Mouse (Mus musculus) forebrain, postnatal 0 days (tissue): Measurements from ENCODE around the gene Hspb9. TPM values are rescaled to one million over a fixed set of nuclear protein-coding genes. Genes with fewer than 3 reads are reported as not detected.

ENCODE experiments used
- ATAC-seq: fragments of 200-750 bp; cut with Nextera tagmentation; 2 replicates; pipeline ENCODE4 v1.8.0; 2017; ENCODE audit warnings: mild to moderate bottlenecking, moderate library complexity
- DNase-seq: peaks from one replicate; pipeline ENCODE4 v3.0.0-alpha.2; 2015
- H3K27ac ChIP-seq: fragments of 300-500 bp; sonication (generic); 2 replicates; pipeline ENCODE4 v1.5.1; 2014; ENCODE audit warnings: low read depth, mild to moderate bottlenecking, antibody characterized with exemption, low read length, moderate library complexity, mixed read lengths
- H3K27me3 ChIP-seq: fragments of 300-500 bp; sonication (generic); 2 replicates; pipeline ENCODE4 v1.6.1; 2014; ENCODE audit warnings: mild to moderate bottlenecking, low read length, mixed read lengths; ENCODE audit not compliant: insufficient read depth
- H3K36me3 ChIP-seq: fragments of 300-500 bp; sonication (generic); 2 replicates; pipeline ENCODE4 v1.6.1; 2014; ENCODE audit warnings: mild to moderate bottlenecking, moderate library complexity; ENCODE audit not compliant: insufficient read depth
- H3K4me1 ChIP-seq: fragments of 300-500 bp; sonication (generic); 2 replicates; pipeline ENCODE4 v1.6.1; 2014; ENCODE audit warnings: antibody characterized with exemption; ENCODE audit not compliant: insufficient read depth
- H3K4me2 ChIP-seq: fragments of 300-500 bp; sonication (generic); 2 replicates; pipeline ENCODE4 v1.6.1; 2014; ENCODE audit warnings: low read depth, mild to moderate bottlenecking, moderate library complexity
- H3K4me3 ChIP-seq: fragments of 300-500 bp; sonication (generic); 2 replicates; pipeline ENCODE4 v1.5.1; 2014; ENCODE audit warnings: low read depth, low read length, mixed read lengths
- H3K9ac ChIP-seq: fragments of 300-500 bp; sonication (generic); 2 replicates; pipeline ENCODE4 v1.6.1; 2014; ENCODE audit warnings: mild to moderate bottlenecking
- H3K9me3 ChIP-seq: fragments of 300-500 bp; sonication (generic); 2 replicates; pipeline ENCODE4 v1.6.1; 2016; ENCODE audit warnings: low read length
- CTCF ChIP-seq: sonication (generic); IDR thresholded peaks from 2 replicates; pipeline ENCODE4 v1.5.1; 2016; ENCODE audit warnings: antibody characterized with exemption, control low read depth, low read depth
- WGBS: fragments of 180-500 bp; shearing (Covaris S2); extraction: QIAGEN DNeasy Blood & Tissue Kit; methylation state at CpG from one replicate; pipeline ENCODE4 v1.1.7; 2014; 5-methylcytosine and 5-hydroxymethylcytosine counted together
- polyA plus RNA-seq: library from polyadenylated mRNA; unstranded; fragments of >200 nt; fragmentation: Nextera tagmentation; extraction: Ambion mirVana; gene quantifications from 2 replicates; pipeline ENCODE4 v1.2.1, GENCODE M21; 2015
- total RNA-seq: library from RNA; depleted of rRNA; stranded (reverse); fragments of >200 nt; gene quantifications from 2 replicates; pipeline ENCODE4 v1.2.3, GENCODE M21; 2014

Hspb9 gene
- total and polyA plus RNA-seq, 2 experiments from 2014 or later, result 0.22 TPM; not detected in 1

GRCm38 (mm10) chr11:100721254-100721653, 7.6 kb downstream of the Hspb9 start:
- Histone ChIP-seq H3K4me1 (0 out of 2 replicates have a peak, but pooled peaks cover 3% of the 10 kb centered on the region), H3K27me3 (no peaks in the 10 kb centered on the region), H3K36me3 (peaks cover 28% of the 10 kb centered on the region), H3K4me3 (no peak overlapping the region), H3K9me3 (no peaks in the 10 kb centered on the region), H3K4me2 (no peak overlapping the region), H3K9ac (no peak overlapping the region), H3K27ac (peak overlapping the region; percentile 29; the same call in 1 of the 2 replicates)
- no peak for DNase-seq
- TF ChIP-seq CTCF, result no peak
- no peak for ATAC-seq
- 45% methylated on average over 4 of the region's 4 CpGs for WGBS

- no peaks in the 10 kb centered on the region for H3K9me3 ChIP-seq
- no peak for ATAC-seq
- H3K4me1 ChIP-seq, result 0 out of 2 replicates have a peak, but pooled peaks cover 3% of the 10 kb centered on the region
- no peak overlapping the region for H3K4me3 ChIP-seq
- no peak overlapping the region for H3K9ac ChIP-seq
- H3K27ac ChIP-seq, result no peak overlapping the region
- H3K27me3 ChIP-seq, result no peaks in the 10 kb centered on the region
- H3K36me3 ChIP-seq, result peaks cover 21% of the 10 kb centered on the region
- DNase-seq, result no peak
- H3K4me2 ChIP-seq, result no peak overlapping the region
- WGBS, result 59% methylated on average over 8 of the region's 8 CpGs
- no peak for TF ChIP-seq CTCF
Measured at GRCm38 (mm10) chr11:100721776-100722492, 8.3 kb downstream of the Hspb9 start.

GRCm38 (mm10) chr11:100722493-100723028, 8.9 kb downstream of the Hspb9 start:
- TF ChIP-seq CTCF, result no peak
- DNase-seq, result no peak
- no peak for ATAC-seq
- Histone ChIP-seq H3K27ac (no peak overlapping the region), H3K27me3 (no peaks in the 10 kb centered on the region), H3K9me3 (no peaks in the 10 kb centered on the region), H3K4me2 (no peak overlapping the region), H3K36me3 (peaks cover 15% of the 10 kb centered on the region), H3K4me3 (no peak overlapping the region), H3K4me1 (0 out of 2 replicates have a peak, but pooled peaks cover 3% of the 10 kb centered on the region), H3K9ac (no peak overlapping the region)
- 57% methylated on average over 2 of the region's 2 CpGs for WGBS

DNA sequence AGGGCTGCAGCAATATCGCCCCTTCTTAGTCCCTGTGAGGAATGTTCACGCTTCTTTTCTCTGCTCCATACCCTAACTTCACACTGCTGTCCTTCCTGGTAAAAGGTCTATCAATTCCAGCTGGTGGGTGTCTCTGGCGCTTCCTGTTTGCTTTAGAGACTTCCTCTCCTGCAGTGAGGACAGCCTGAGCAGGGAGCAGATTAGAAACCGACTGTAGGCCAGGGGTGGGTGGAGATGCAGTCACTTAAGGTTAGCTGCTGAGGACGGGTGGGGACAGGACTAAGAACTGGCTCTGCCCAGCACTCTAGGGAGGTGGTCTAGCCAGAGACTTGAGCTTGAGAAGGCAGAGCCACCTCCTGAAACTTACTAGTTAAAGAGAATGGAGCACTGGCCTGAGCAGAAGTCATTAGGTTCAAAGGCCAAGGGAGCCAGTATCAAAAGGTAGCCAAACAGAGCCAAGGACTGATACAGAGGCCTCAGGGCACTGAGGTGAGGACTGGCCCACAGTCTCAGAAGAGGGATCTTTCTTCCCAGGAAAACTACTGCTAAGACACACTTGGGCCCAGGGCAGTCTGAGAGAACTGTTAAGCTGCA, 11.4 kb downstream of the Hspb9 start:
- TF ChIP-seq CTCF, result no peak
- DNase-seq (no peak), ATAC-seq (no peak)
- no peak overlapping the region for H3K4me2 ChIP-seq
- 70% methylated on average over 5 of the region's 5 CpGs for WGBS
- no peak overlapping the region for H3K4me3 ChIP-seq
- H3K27ac ChIP-seq, result no peak overlapping the region
- no peaks in the 10 kb centered on the region for H3K9me3 ChIP-seq
- no peak overlapping the region for H3K9ac ChIP-seq
- peaks cover 11% of the 10 kb centered on the region for H3K36me3 ChIP-seq
- H3K4me1 ChIP-seq, result 0 out of 2 replicates have a peak, but pooled peaks cover 3% of the 10 kb centered on the region
- no peaks in the 10 kb centered on the region for H3K27me3 ChIP-seq

- DNase-seq (no peak), ATAC-seq (no peak)
- H3K9me3 ChIP-seq, result no peaks in the 10 kb centered on the region
- 97% methylated on average over 3 of the region's 3 CpGs for WGBS
- no peak overlapping the region for H3K27ac ChIP-seq
- H3K9ac ChIP-seq, result no peak overlapping the region
- no peak for TF ChIP-seq CTCF
- H3K4me2 ChIP-seq, result no peak overlapping the region
- H3K4me1 ChIP-seq, result 0 out of 2 replicates have a peak, but pooled peaks cover 3% of the 10 kb centered on the region
- H3K36me3 ChIP-seq, result peaks cover 11% of the 10 kb centered on the region
- H3K27me3 ChIP-seq, result no peaks in the 10 kb centered on the region
- H3K4me3 ChIP-seq, result no peak overlapping the region
Measured at GRCm38 (mm10) chr11:100727201-100727600, 13.6 kb downstream of the Hspb9 start.

DNA sequence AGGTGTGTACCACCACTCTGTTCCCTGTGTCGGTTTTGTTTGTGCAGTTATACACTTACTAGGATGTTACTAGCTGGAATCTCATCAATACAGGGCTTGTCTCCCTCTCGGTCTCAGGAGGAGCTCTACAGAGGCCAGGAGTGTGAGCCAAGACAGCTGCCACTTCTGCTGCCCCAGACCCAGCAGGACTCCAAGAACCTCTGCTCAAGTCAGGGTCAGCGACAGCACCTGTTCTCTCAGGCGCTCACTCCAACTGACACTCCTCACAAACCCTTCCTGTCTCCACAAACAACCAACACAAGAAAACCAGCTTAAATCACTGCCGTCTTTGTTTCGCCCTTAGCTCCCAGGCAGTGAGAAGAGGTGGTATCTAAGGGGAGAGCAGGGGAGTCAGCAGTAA, 15.0 kb downstream of the Hspb9 start:
- no peak overlapping the region for H3K27ac ChIP-seq
- ATAC-seq, result no peak
- H3K4me2 ChIP-seq, result no peak overlapping the region
- no peak for DNase-seq
- TF ChIP-seq CTCF, result no peak
- peaks cover 15% of the 10 kb centered on the region for H3K36me3 ChIP-seq
- no peaks in the 10 kb centered on the region for H3K9me3 ChIP-seq
- H3K9ac ChIP-seq, result no peak overlapping the region
- no peaks in the 10 kb centered on the region for H3K4me1 ChIP-seq
- H3K4me3 ChIP-seq, result no peak overlapping the region
- 90% methylated on average over 6 of the region's 6 CpGs for WGBS
- no peaks in the 10 kb centered on the region for H3K27me3 ChIP-seq

DNA sequence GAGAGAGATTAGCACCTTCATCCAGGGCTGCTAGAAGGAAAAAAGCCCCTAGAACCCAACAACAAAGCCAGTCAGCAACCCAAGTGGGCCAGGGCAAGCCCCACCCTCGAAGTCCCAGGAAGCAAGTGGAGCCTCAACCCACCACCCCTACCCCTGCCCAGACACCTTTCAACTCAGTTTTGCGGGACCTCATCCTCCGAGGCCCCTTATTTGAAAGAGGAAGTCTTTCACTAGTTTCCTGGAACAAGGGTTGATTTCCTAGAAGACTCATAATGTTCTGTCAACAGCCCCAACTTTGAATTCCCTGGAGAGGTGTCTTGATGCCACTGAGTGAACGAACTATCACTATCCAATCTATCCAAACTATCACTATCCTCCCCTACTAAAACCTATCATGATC, 16.3 kb downstream of the Hspb9 start:
- ATAC-seq (no peak), DNase-seq (no peak)
- Histone ChIP-seq H3K4me1 (no peaks in the 10 kb centered on the region), H3K9me3 (no peaks in the 10 kb centered on the region), H3K27ac (no peak overlapping the region), H3K36me3 (peaks cover 15% of the 10 kb centered on the region), H3K4me3 (no peak overlapping the region), H3K27me3 (no peaks in the 10 kb centered on the region), H3K9ac (no peak overlapping the region), H3K4me2 (no peak overlapping the region)
- 92% methylated on average over 4 of the region's 4 CpGs for WGBS
- no peak for TF ChIP-seq CTCF
